Mouse (Mus musculus): ENCODE data around the gene Pomc. TPM values are rescaled to one million over a fixed set of nuclear protein-coding genes. Genes with fewer than 3 reads are reported as not detected.

Pomc gene
- total and polyA plus RNA-seq, 2 experiments = 0.18 TPM; not detected in 1

DNA sequence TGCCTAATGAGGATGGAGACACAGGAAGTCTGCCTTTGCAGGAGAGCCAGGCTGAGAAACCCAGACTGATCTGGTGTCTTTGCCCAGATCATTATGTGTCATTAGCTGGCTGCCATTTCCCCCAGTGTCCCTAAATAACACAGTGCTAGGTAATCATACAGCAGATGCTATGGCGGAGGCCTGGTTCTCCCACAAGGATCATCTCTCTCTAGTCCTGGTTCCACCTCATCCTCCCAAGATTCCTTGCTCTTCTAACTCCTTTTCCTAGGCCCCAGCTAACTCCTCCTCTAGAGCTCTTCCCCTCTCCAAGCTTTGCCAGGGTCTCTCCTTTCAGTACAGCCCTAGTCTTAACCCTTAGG lies 26.2 kb downstream of the Pomc start:
- Histone ChIP-seq H3K4me1 (ENCODE audit: control insufficient read depth, insufficient read depth, low read length) (peaks cover 2% of the 10 kb centered on the region; the same call in 1 of the 2 replicates), H3K79me2 (ENCODE audit: control insufficient read depth, insufficient read depth, low read length) (no peaks in the 10 kb centered on the region), H3K36me3 (ENCODE audit: control insufficient read depth, insufficient read depth, low read length) (no peaks in the 10 kb centered on the region), H3K9ac (ENCODE audit: low read depth, low read length) (no peak overlapping the region), H3K27ac (replicated peaks; ENCODE audit: insufficient read depth, low read depth, low read length) (no peak overlapping the region), H3K27me3 (ENCODE audit: control insufficient read depth, insufficient read depth, low read length) (no peaks in the 10 kb centered on the region; the same call in 1 of the 2 replicates), H3K4me3 (ENCODE audit: insufficient read depth, low read depth, low read length) (no peak overlapping the region)
- DNase-seq (ENCODE audit: extremely low read depth, low read depth, low spot score) = no peak
- 91% methylated on average over 1 of the region's 1 CpGs for WGBS
- TF ChIP-seq CTCF (IDR thresholded peaks at IDR 0.05; ENCODE audit: low read depth, low read length) = no peak
- no peak for TF ChIP-seq POLR2A (IDR thresholded peaks at IDR 0.05; ENCODE audit: extremely low read depth, insufficient read depth, low read length)

DNA sequence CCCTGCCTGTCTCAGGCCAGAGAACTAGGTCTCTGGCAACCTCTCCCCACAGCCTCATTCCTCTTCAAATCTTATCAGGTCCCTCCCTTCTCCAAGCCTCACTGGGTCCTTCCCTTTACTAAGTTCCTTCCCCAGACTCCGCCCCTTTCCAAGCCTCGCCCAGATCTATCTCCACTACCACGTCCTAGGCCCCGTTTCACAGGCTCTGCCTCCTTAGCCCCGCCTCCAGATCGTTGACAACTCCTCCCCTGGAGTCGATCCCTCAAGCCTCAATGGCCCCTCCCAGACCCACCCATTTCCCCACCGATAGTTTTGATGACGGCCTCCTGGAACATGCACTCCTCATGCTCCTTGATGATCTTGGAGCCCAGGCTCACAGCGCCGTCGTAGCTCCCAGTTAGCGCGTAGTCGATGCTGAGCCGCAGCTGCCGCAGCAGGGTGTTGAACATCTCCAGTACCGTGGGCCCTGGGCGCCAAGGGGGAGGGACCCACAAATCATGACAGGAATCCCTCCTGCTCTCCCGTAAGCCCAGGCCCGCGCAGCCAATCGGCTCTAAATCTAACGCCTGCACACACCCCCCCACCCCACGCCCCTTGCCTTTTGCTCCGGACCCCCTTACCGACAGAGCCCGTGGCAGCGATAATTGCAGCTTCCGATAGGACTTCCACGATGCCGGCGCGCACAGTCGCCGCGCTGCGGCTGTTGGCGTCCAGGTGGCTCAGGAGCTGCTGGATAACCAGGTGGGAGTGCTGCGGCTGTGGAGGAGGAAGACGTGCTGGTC lies 26.8 kb downstream of the Pomc start:
- H3K4me3 ChIP-seq (ENCODE audit: insufficient read depth, low read depth, low read length) = peak overlapping the region; percentile 59
- H3K27ac ChIP-seq (replicated peaks; ENCODE audit: insufficient read depth, low read depth, low read length) = no peak overlapping the region
- no peaks in the 10 kb centered on the region for H3K36me3 ChIP-seq (ENCODE audit: control insufficient read depth, insufficient read depth, low read length)
- H3K9ac ChIP-seq (ENCODE audit: low read depth, low read length) = peak overlapping the region; percentile 52
- DNase-seq (ENCODE audit: extremely low read depth, low read depth, low spot score) = peak; percentile 65
- no peaks in the 10 kb centered on the region; the same call in 1 of the 2 replicates for H3K27me3 ChIP-seq (ENCODE audit: control insufficient read depth, insufficient read depth, low read length)
- H3K79me2 ChIP-seq (ENCODE audit: control insufficient read depth, insufficient read depth, low read length) = no peaks in the 10 kb centered on the region
- TF ChIP-seq POLR2A (IDR thresholded peaks at IDR 0.05; ENCODE audit: extremely low read depth, insufficient read depth, low read length) (no peak), CTCF (IDR thresholded peaks at IDR 0.05; ENCODE audit: low read depth, low read length) (no peak)
- under 1% methylated on average over 41 of the region's 41 CpGs for WGBS
- H3K4me1 ChIP-seq (ENCODE audit: control insufficient read depth, insufficient read depth, low read length) = peaks cover 2% of the 10 kb centered on the region; the same call in 1 of the 2 replicates

DNA sequence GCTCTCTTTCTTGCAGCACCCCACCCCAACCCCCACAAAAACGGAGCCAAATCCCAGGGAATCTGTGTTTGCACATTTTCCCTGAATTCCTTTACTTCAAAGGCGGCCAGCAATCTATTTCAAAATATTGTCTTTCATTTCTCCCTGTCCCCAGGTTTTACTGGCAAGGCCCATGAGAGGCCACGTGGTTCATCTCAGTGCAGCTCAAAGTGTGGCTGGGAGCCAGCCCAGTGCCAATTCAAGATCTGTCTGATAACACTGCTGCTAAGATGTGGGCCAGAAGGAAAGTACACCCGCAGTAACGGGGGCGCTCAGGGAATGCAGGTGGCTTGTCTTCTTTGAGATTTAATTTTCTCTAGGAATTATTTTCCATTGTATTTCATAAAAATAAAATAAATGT lies 27.5 kb downstream of the Pomc start:
- Histone ChIP-seq H3K4me3 (ENCODE audit: insufficient read depth, low read depth, low read length) (peak overlapping the region; percentile 59; the same call in 1 of the 2 replicates), H3K9ac (ENCODE audit: low read depth, low read length) (no peak overlapping the region), H3K4me1 (ENCODE audit: control insufficient read depth, insufficient read depth, low read length) (peaks cover 2% of the 10 kb centered on the region; the same call in 1 of the 2 replicates), H3K79me2 (ENCODE audit: control insufficient read depth, insufficient read depth, low read length) (no peaks in the 10 kb centered on the region), H3K27ac (replicated peaks; ENCODE audit: insufficient read depth, low read depth, low read length) (no peak overlapping the region), H3K36me3 (ENCODE audit: control insufficient read depth, insufficient read depth, low read length) (no peaks in the 10 kb centered on the region), H3K27me3 (ENCODE audit: control insufficient read depth, insufficient read depth, low read length) (no peaks in the 10 kb centered on the region; the same call in 1 of the 2 replicates)
- DNase-seq (ENCODE audit: extremely low read depth, low read depth, low spot score) = peak; percentile 86
- WGBS = 20% methylated on average over 6 of the region's 6 CpGs
- TF ChIP-seq POLR2A (IDR thresholded peaks at IDR 0.05; ENCODE audit: extremely low read depth, insufficient read depth, low read length) = no peak
- TF ChIP-seq CTCF (IDR thresholded peaks at IDR 0.05; ENCODE audit: low read depth, low read length) = no peak

DNA sequence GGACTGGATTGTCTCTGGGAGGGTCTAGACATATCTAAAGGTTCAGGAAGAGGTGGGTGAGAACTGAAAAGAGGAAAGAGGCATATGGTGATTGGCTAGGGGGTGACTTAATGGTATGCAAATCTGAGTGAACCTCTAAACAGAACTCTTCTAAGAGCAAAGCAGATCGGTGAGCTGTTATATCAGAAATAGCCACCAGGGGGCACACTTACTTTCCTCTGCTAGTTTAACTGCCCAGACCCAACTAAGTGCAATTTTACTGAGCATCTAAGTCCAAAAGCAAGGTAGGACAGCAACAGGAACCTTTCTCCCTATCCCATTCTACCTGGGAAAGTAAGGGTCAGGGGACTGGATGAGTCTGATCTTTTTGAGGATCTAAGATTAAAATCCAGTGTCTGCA lies 29.0 kb downstream of the Pomc start:
- H3K79me2 ChIP-seq (ENCODE audit: control insufficient read depth, insufficient read depth, low read length) = no peaks in the 10 kb centered on the region
- H3K4me1 ChIP-seq (ENCODE audit: control insufficient read depth, insufficient read depth, low read length) = peaks cover 2% of the 10 kb centered on the region; the same call in 1 of the 2 replicates
- peak; percentile 58 for TF ChIP-seq CTCF (IDR thresholded peaks at IDR 0.05; ENCODE audit: low read depth, low read length)
- no peak for TF ChIP-seq POLR2A (IDR thresholded peaks at IDR 0.05; ENCODE audit: extremely low read depth, insufficient read depth, low read length)
- H3K4me3 ChIP-seq (ENCODE audit: insufficient read depth, low read depth, low read length) = no peak overlapping the region
- H3K27ac ChIP-seq (replicated peaks; ENCODE audit: insufficient read depth, low read depth, low read length) = no peak overlapping the region
- WGBS = 0% methylated on average over 1 of the region's 1 CpGs
- H3K9ac ChIP-seq (ENCODE audit: low read depth, low read length) = no peak overlapping the region
- H3K36me3 ChIP-seq (ENCODE audit: control insufficient read depth, insufficient read depth, low read length) = no peaks in the 10 kb centered on the region
- no peaks in the 10 kb centered on the region; the same call in 1 of the 2 replicates for H3K27me3 ChIP-seq (ENCODE audit: control insufficient read depth, insufficient read depth, low read length)
- peak; percentile 58 for DNase-seq (ENCODE audit: extremely low read depth, low read depth, low spot score)

DNA sequence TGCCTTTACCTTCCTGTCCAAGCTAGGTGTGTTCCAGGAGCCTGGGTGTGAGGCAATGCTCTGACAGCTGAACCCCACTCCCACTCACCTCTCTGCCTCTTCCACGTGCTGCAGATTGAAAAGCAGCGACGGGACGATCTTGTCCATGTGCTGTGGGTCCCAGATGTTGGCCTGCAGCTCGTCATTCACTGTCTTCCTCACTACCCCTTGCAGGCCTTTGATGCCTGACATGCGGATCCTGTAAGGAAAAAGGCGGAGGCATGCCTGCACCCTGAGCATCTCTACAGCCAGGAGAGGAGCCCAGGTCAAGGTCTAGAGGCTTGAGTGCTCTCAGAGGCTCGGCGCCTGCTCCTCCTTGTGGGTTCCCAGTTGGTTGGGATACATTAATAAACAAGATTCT lies 29.7 kb downstream of the Pomc start:
- no peaks in the 10 kb centered on the region for H3K79me2 ChIP-seq (ENCODE audit: control insufficient read depth, insufficient read depth, low read length)
- WGBS = 70% methylated on average over 9 of the region's 9 CpGs
- no peak for TF ChIP-seq CTCF (IDR thresholded peaks at IDR 0.05; ENCODE audit: low read depth, low read length)
- no peak for TF ChIP-seq POLR2A (IDR thresholded peaks at IDR 0.05; ENCODE audit: extremely low read depth, insufficient read depth, low read length)
- H3K27me3 ChIP-seq (ENCODE audit: control insufficient read depth, insufficient read depth, low read length) = no peaks in the 10 kb centered on the region; the same call in 1 of the 2 replicates
- no peak for DNase-seq (ENCODE audit: extremely low read depth, low read depth, low spot score)
- H3K27ac ChIP-seq (replicated peaks; ENCODE audit: insufficient read depth, low read depth, low read length) = no peak overlapping the region
- H3K36me3 ChIP-seq (ENCODE audit: control insufficient read depth, insufficient read depth, low read length) = no peaks in the 10 kb centered on the region
- H3K9ac ChIP-seq (ENCODE audit: low read depth, low read length) = no peak overlapping the region
- peaks cover 2% of the 10 kb centered on the region; the same call in 1 of the 2 replicates for H3K4me1 ChIP-seq (ENCODE audit: control insufficient read depth, insufficient read depth, low read length)
- no peak overlapping the region for H3K4me3 ChIP-seq (ENCODE audit: insufficient read depth, low read depth, low read length)

DNA sequence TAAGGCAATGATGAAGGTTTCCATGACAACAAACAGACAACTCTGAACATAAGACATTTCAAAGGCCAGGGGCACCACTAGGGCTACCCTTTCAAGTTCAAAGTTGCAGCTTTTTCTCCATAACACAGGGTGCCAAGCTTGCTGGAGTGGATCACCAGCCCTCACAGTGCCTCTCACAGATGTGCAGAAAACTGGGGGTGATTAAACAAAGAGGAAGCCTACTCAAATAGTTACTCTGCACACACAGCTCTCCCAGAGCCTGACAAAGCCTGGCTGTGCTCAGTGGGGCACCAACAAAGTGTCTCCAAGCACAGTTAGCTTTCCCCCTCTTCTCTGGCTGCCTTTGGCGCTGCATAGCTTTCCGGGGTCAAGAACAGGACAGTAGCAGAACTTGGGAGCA lies 35.2 kb downstream of the Pomc start:
- WGBS = 15% methylated on average over 2 of the region's 2 CpGs
- H3K79me2 ChIP-seq (ENCODE audit: control insufficient read depth, insufficient read depth, low read length) = no peaks in the 10 kb centered on the region
- DNase-seq (ENCODE audit: extremely low read depth, low read depth, low spot score) = no peak

More for the DNA sequence above, 35.2 kb downstream of the Pomc start:
- no peak overlapping the region for H3K27ac ChIP-seq (replicated peaks; ENCODE audit: insufficient read depth, low read depth, low read length)
- H3K4me3 ChIP-seq (ENCODE audit: insufficient read depth, low read depth, low read length) = no peak overlapping the region
- H3K27me3 ChIP-seq (ENCODE audit: control insufficient read depth, insufficient read depth, low read length) = no peaks in the 10 kb centered on the region
- no peaks in the 10 kb centered on the region for H3K36me3 ChIP-seq (ENCODE audit: control insufficient read depth, insufficient read depth, low read length)
- H3K4me1 ChIP-seq (ENCODE audit: control insufficient read depth, insufficient read depth, low read length) = no peaks in the 10 kb centered on the region
- H3K9ac ChIP-seq (ENCODE audit: low read depth, low read length) = no peak overlapping the region
- no peak for TF ChIP-seq POLR2A (IDR thresholded peaks at IDR 0.05; ENCODE audit: extremely low read depth, insufficient read depth, low read length)
- TF ChIP-seq CTCF (IDR thresholded peaks at IDR 0.05; ENCODE audit: low read depth, low read length) = no peak

Data from liver, adult 2 months (tissue).